Mouse (Mus musculus): ENCODE data around the gene Meis1.

Gene Meis1

DNA sequence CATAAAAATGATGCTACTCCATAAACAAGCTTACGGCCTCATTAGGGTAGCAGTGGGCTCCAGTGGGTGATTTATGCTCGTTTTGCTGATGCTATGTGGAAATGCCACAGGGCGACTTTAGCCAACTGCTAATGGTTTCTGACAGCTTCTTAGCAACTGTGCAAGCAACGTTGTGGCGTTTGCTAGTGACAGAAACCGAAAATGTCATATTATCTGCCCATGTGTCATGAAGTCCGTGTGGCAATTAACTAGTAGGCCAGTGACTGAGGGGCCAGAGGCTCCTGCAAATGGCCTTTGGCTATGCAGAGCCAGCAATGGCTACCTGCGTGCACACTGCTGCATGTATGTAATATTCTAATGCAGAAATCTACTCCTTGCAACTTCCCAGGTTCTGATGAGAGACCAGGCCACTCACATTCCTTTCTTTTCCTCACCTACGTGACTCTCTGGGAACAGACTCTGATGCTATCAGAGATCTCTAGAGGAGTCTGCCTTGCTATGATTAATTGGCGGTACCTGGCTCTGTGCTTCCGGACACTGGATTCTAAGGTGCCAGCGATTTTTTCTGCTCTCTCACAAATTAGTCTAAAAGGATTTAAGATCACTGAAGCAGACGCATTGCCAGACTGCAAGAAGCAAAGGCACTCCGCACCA lies 73.7 kb downstream of the Meis1 start:
- DNase-seq: no peak

DNA sequence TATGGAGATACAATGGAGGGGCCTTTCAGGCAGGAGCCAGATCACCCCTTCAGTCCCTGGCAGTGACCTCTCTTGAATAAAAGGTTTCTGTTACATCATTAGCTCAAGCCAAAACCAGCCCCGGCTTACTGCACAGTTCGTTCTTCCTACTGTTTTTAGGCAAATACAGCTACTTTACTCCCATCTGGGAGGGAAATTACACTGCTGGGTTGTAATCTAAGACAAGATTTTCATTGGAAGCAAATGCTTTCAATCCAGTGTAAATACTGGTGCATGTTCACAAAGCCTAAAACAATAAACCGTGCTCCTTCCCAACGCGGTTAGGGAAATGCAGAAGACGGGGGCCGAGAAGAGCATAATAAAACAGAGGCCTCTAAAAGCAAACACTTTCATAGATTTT lies 74.6 kb downstream of the Meis1 start:
- no peak for DNase-seq

DNA sequence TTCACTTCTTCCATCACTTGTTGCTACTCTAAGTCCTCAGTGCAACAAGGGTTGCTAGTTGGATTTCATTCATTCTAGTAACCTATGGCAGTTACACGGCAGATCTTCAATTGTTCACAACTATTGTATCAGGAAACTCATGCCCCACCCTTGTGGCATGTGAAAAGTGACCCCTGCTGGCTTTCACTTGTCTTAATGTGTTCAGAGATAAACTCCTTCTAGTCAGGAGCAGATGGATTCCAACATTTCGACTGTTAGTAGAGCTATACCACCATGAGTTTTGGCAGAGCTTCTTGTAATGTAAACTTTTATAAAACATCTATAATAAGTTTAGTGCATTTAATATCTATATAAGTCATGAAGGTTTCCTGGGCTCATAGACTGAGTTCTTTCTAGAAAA lies 75.8 kb downstream of the Meis1 start:
- no peak for DNase-seq

DNA sequence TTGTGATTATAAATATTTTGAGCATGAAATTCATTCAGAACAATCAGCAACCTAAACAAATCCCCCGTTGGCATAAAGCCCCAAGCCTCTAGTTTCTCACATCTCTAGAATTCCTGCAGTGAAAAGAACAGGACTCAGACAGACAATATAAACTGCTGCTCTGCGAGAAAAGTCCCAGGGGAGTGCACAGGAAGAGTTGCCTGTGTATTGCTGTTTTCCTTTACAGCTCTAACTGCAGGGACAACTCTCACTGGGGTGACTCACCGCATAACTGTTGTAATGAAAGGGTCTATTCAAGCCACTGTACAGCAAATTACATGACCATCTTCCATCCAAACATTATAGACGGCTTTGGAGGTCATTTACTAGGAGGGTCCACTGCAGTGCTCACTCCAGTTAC lies 77.9 kb downstream of the Meis1 start:
- no peak for DNase-seq

DNA sequence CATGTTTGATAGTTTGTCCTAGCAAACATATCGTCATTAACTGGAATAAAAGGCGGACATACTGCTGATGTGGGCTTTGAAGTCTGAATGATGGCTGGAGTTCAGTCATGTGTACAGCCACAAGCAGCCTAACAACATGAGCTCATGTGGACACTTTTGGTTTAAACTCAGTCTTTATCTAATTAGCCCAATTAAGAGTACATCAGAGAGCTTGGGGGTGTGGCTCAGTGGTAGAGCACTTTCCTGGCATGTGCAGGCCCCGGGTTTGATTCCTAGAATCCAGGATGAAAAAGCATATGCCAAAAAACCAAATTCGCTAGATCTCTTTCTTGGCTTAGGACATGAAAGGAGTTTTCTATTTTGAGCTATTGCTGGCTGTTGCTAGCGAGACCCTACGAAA lies 83.9 kb downstream of the Meis1 start:
- no peak for DNase-seq

DNA sequence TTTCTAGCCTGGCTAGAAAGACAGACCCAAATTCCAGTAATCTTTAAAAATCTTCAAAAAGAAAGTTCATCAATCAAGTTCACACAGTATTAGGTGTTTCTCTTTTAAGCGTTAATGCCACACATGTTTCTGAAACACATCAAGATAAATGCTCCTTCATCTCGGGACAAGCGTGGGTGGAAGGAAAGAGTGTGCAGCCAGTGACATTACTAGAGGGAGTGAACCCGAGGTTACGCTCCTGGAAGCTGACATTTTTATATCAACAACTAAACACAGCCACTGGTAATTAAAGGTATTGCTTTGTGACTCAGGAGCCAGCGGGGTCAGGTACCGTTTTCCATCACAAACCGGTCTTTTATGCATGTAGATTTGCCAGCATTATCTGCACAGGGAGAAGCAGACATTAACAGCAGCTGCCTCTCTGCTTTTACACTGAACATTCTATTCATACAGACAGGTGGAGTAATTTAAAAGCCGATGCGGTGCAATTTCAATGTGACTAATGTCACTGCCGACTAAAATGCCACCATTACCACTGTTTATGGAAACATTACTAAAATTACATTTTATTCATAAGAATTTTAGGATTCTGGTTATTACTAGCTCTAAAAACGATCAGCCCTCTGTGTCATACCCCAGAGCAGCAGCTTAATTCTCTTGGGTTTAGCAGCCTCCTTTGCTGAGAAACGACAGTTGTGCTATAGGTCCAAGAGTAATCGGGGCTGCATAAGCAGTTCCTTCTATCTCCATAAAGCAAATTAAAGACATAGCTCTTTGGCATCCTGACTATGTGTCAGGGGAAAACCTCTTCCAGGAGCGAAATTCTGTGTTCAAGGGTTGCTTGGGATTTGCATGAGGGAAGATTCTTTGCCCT lies 87.5 kb downstream of the Meis1 start:
- no peak for DNase-seq

DNA sequence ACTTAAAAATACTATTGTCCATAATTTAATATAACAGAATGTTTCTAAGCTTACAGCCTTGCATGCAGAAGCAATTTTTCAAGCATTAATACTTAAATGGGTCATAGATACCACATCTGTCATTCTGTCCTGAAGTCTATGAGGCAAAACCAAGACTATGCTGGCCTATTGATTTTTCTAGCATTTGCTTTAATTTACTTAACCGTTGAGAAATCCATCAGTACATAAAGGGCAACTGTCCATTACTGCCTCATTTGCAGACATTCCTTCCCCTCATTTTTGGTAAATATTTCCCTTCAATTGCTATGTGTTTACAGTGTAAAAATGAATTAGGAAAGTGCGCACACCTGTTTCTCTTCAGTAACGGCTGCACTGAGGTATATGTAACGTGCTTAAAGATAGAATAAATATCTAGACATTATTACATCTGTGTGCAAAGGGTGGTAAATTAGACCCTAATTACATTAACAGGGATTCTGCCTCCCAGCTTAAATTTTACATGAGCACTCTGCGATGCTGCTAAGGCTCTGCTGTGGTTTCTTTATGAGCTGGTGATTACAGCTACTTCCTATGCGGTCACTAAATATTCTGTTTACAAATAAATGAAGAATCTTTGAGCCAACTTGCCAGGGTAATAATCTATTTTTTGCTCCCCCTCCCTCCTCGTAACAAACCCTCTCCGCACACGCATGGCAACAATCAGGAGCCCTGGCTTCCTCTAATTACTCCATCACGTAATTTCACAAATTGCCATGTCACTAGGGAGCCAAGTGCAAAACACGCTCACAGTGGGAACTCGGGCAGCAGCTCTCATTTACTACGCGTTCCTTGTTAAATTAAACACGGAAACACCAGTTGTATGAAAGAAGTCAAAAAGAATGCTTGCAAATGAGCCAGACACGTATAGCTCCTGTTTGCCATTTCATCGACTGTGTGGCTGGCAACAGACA lies 88.7 kb downstream of the Meis1 start:
- no peak for DNase-seq

DNA sequence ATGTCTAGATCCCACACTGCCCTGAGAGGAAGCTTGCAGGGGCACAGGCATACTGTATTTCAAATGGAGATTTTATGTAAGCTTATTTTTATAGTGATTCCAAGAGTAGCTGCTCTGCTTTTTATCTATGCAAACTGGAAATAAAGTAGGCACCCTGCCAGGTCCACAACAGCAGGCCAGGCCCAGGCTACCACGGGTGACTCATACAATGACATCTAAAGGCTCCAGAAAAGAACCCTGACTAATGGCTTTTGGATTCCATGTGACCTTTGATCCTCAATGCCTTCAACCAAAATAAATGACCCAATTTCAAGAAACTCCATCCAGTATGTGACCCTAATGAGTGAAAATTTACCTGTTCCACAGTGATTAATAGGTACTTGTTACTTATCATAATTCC lies 91.4 kb downstream of the Meis1 start:
- DNase-seq: no peak

DNA sequence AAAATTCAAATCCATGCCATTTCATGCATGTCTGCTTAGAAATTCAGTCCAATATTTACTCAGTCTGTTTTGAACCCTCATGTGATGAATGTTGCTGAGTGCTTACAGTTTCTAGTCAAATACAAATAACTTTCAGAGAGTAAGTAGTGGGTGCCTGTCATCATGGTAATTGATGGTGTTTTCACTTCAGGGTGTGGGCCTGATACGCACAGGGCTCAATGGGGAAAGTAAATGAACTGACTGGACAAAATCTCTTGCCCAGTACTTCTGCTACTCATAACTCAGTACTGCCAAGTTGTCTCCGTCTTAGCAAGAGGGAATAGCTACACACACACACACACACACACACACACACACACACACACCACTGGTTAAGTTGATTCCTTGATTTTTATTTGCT lies 92.0 kb downstream of the Meis1 start:
- DNase-seq: no peak

DNA sequence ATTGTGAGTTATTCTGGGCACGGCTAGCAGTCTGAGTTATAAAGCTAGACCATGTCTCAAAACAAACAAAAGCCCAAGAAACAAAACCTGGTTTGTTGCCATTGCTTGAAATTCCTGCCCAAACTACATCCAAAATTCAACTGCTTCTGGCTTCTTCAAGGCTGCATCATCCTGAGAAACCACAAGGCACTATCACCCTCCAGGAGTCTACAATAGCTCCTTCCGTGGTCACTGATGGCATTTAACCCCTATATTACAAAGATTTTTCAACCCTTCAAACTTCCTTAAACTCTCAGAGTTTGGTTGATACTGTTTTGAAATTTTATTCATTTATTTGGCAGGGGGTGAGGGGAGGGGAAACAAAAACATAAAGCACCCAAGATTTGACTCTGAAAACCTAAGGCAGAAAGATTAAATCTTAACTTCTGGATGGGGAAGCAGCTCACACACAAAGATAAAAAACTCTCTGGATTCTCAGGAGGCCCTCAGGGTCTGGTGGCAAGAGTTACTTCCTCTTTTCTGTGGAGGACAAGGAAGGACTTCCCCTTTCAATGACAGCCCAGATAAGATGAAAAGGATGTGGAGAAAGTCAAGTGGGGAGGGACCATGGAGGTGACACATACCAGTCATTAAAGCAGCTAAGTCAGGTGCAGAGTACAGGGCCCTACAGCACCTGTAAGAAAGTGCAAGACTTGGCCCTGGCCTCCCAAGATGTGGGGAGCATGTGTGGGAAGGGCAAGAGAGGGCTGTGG lies 94.0 kb downstream of the Meis1 start:
- no peak for DNase-seq

DNA sequence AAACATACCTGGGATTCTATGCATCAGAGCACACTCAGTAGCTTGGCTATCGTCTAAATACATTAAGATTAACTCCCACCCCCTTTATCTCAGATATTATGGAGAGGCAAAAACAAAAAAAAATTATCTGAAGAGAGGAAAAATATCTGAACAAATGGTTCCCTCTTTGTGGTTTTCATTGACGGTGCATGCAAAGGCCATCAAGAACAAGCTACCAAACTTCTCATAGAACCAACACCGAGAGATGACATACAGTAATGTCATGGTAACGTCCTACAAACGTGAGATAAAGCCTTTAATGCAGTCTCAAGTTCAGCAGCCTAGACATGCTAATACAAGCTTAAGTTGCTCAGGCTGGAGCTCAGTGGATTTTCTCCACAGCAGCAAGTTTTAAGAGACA lies 95.5 kb downstream of the Meis1 start:
- no peak for DNase-seq

DNA sequence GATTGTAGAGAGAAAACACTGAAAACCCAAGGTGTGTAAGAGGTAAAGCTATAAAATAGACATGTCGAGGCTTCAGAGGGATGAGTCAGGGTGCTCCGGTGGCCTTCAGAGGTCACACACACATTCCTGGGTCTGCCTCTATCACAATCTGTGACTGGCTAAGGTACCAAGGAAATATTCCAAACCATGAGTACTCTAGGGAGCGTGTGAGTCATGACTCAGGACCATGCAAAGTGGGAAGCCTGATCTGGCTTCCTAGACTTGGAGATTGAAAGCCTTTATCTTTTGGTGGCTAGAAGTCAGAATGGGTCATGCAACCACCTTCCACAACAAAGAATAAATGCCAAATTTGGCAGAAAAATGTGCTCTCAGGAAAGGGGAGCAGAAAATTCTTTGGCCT lies 98.1 kb downstream of the Meis1 start:
- no peak for DNase-seq

DNA sequence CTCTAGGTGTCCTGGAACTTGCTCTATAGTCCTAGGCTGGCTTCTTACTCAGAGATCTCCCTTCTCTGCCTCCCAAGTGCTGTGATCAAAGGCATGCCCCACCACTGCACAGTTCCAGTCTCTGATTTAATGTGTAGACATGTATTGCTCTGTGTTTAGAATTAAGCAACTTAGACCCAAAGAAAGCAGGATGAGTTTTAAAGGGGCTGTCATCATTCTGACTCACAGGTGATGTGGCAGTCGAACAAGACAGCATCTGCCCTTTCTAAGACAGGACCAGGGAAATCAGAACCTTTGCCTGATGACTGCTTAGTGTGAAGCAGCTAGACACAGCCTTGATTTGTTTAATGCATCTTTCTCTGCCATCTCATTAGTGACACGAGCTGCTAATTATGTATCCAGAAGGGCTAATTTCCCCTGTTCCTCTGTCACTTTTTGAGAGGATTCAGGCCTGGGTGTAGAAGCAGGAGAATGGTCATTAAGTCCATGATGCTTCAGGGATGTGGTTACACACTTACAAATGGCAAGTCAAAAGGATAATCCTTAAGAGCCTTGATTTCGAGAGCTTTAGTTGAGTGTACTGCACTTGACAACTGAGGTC lies 99.5 kb downstream of the Meis1 start:
- DNase-seq: no peak

DNA sequence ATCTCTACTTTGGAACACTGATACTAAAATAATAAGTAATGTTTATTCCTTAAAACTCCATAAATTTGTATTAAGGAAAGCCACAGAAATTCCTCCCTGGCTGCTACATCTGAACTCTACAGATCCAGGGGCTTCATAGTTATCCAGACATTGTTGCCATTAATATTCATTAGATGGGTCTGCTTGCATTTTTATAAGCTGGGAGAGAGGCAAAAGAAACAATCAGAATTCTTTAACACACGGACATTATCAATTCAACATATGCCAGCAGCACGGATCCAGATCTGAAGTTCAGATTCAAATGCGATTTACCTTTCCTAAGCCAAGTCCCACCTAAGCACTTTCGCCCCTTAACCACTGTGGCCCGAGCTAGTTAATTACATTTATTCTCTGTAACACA lies 100.9 kb downstream of the Meis1 start:
- no peak for DNase-seq

DNA sequence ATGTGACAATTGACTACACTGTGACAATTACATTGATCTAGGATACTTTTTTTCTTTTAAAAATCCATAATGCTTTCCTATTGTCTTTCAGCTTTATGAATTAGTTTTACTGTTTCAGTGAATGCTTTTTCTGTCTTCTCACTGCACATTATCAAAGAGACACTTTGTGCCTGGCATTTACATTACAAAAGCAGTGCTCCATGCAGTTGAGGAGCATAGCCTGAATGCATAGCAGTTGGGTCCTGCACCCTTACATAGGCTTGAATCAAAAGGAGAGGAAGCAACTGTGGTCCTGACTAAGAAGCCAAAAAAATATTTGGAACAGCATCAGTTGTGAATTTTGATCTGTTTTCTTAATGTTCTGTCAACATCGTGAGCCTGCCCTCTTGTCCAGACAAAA lies 105.5 kb downstream of the Meis1 start:
- no peak for DNase-seq

DNA sequence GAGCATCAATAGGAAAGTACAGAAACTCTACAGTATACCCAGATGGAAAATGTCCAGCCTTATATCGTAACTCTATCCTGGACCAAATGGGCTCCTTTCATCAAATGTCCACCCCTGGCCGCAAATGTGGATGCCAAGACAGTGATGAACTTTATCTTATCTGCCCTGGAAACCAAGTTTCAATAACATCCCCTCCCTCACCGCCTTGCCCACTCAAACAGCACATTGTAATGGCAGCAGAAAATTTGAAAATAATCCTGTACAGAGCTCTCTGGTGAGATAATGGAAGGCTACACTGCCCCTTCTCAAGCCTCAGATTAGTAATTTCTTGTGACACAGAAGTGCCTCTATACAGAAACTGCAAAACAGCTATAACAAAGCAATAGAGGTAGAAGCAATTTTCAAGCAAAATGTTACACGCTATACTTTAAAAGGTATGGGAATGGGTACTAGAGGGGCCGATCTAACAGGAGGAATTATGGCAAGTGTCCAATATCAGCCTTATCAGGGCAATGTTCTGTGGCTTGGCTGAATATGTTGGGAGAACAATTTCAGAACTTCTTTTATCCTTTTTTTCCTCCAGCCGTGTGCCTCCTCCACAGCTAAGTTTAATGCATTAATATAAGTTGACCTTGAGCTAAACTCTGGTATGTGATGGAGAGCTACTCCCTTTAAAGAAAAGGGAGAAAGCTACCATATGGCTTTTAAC lies 106.3 kb downstream of the Meis1 start:
- DNase-seq: no peak

DNA sequence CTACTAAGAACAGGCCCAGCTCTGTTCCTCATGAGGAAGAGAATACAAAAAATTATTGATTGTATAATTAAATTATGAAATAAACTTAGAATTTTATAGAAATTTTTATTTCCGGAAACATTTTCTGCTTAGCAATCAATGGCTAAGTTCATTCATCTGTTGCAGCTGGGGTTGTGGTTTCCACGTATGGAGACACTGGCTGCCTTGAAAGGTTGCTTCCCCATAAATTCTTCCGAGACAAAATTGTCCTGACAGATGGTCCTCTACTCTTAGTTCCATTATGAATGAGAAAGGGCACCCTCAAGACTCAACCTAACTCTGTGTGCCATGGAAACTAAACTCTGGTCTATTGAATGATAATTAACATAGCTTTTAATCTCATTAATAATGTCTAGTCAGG lies 111.9 kb downstream of the Meis1 start:
- DNase-seq: no peak

DNA sequence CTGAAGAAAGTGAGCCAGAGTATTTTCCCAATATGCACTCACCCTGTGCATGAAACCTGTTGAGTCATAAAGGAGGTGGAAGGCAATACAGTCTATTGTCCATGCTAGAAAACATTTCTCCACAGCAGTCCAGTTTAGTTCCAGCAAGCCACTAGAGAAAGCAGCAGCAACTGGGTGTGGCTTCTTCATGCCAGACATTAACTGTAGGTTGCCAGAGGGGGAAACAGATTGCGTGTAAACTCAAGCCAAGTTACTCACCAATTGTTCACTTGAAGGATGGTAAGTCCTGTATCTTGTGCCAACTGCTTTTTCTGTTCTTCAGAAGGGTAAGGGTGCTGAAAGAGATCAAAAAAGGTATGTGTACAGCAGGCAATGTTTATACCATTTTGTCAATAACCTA lies 113.4 kb downstream of the Meis1 start:
- no peak for DNase-seq

DNA sequence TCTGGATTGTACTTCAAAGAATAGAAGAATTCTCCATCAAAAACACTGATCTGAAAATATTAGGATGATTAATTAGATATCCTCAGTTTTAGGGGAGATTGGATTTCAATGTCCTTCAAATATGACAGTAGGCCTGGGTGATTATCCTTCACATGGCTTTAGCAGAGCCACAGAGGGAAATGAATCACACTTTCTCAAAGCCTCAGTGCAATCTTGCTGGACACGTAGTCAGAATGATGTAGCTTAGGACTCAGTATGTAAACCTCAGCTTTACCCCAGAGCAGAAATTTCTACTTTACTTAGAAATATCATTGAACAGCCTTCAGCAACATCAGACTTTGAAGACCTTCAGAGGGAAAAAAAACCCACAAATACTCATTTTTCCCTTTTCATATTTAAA lies 113.9 kb downstream of the Meis1 start:
- no peak for DNase-seq

DNA sequence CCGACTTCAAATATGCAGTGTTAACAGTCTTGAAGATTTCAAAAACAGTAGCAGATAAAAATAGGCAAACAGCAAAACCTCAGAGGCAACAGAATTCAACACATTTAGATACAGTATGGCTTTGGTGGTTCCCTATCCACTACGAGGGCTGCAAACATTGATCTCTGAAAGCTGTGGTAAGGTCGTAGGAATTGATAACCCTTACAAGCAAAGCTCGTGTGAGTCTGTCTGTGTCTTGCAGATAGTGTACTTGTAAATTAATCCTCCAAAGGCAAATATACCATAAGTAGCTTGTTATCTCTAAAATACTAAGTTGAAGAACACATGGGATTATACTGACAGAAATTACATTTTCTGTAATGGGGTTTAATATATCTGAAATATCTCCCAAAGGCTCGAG lies 114.5 kb downstream of the Meis1 start:
- no peak for DNase-seq

DNA sequence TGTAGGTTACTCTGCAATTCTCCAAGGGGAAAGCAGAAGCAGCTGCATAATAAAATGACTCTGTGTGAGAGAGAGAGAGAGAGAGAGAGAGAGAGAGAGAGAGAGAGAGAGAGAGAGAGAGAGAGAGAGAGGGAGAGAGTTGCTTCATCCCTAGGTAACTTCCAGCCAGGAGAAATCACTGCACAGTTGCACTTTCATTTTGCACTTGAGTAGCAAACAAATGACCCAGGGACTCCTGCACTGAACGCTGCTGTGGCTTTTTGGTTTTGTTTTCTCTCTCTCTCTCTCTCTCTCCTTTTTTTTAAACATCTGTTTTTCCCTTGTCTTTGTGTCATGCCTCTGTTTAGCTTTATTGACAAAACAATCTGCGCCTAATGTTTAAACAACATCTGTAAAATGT lies 118.3 kb downstream of the Meis1 start:
- no peak for DNase-seq

DNA sequence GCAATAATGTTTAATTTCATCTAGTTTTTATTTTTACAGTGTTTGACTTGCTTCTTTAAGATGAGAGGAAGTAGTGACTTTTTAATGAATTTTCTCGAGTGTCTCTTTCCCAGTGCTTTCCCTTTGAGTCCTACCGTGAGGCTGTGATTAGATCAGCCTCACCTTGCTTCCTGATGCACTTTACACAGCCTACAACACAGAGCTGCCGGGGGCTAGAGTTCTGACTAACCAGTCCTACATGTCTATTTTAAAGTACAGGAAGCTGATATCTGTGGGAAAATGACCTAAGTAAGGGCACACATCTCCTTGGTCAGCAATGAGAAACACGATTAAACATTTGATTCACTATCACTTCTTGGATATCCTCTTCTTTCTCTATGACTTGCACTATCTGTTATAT lies 119.9 kb downstream of the Meis1 start:
- no peak for DNase-seq

Data from spleen, adult 18-20 months (tissue).